Mouse (Mus musculus) embryonic fibroblast, embryonic 13.5 days (primary cell): Measurements from ENCODE around the gene Tbcd.

Experiments used
- CTCF ChIP-seq: IDR thresholded peaks from 2 replicates; pipeline ENCODE4 v1.5.1; 2011; ENCODE audit warnings: mild to moderate bottlenecking, control low read depth, low read length, moderate library complexity, borderline replicate concordance; ENCODE audit not compliant: insufficient read depth
- POLR2A ChIP-seq: IDR thresholded peaks from 2 replicates; pipeline ENCODE4 v1.6.1; 2011; ENCODE audit warnings: low read depth, mild to moderate bottlenecking, control low read depth, low read length, moderate library complexity

DNA sequence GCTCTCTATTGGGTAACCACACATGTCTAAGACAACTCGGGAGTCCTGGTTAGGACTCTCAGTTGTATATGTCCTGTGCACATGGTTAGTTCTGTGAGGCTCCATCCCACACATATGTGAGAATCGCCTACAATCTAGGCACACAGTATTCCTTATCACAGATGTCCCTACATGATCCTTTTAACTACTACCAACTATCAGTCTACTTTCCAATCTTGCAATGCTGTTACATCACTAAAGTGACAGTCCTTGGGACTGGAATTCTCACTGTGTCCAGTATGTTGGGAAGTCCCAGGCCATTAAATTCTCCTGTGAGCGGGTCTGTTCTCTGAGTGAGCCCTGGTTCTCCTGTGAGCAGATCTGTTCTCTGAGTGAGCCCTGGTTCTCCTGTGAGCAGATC is 101.7 kb downstream of the Tbcd start:
- no peak for TF ChIP-seq CTCF
- TF ChIP-seq POLR2A = no peak
